Mouse (Mus musculus) lung, embryonic 16.5 days (tissue): ENCODE data around the gene Rsf1. TPM values are rescaled to one million over a fixed set of nuclear protein-coding genes. Genes with fewer than 3 reads are reported as not detected.

Experiments used
- ATAC-seq: fragments of 200-750 bp; cut with Nextera tagmentation; 2 replicates; pipeline ENCODE4 v1.8.0; 2017; ENCODE audit warnings: low read depth, mild to moderate bottlenecking, moderate library complexity
- H3K27ac ChIP-seq: fragments of 300-500 bp; sonication (generic); 2 replicates; pipeline ENCODE4 v1.5.1; 2014; ENCODE audit warnings: mild to moderate bottlenecking, control low read depth, low read length
- H3K27me3 ChIP-seq: fragments of 300-500 bp; sonication (generic); 2 replicates; pipeline ENCODE4 v1.6.1; 2014; ENCODE audit warnings: low read depth, low read length, mixed read lengths; ENCODE audit not compliant: control insufficient read depth, insufficient read depth
- H3K36me3 ChIP-seq: fragments of 300-500 bp; sonication (generic); 2 replicates; pipeline ENCODE4 v1.6.1; 2014; ENCODE audit warnings: low read length; ENCODE audit not compliant: control insufficient read depth, insufficient read depth
- H3K4me1 ChIP-seq: fragments of 300-500 bp; sonication (generic); replicated peaks from 2 replicates; pipeline ENCODE4 v1.6.1; 2014; ENCODE audit warnings: low read length, mixed read lengths; ENCODE audit not compliant: control insufficient read depth, insufficient read depth
- H3K4me2 ChIP-seq: fragments of 300-500 bp; sonication (generic); 2 replicates; pipeline ENCODE4 v1.6.1; 2014; ENCODE audit warnings: low read depth, low read length, control low read depth
- H3K4me3 ChIP-seq: fragments of 300-500 bp; sonication (generic); 2 replicates; pipeline ENCODE4 v1.5.1; 2014; ENCODE audit warnings: mild to moderate bottlenecking, low read length, control low read depth
- H3K9ac ChIP-seq: fragments of 300-500 bp; sonication (generic); 2 replicates; pipeline ENCODE4 v1.6.1; 2014; ENCODE audit warnings: low read length, control low read depth
- H3K9me3 ChIP-seq: fragments of 300-500 bp; sonication (generic); 2 replicates; pipeline ENCODE4 v1.6.1; 2016; ENCODE audit warnings: low read length; ENCODE audit not compliant: control insufficient read depth
- whole genome bisulfite sequencing: fragments of 180-500 bp; shearing (Covaris S2); extraction: QIAGEN DNeasy Blood & Tissue Kit; methylation state at CpG from one replicate; pipeline ENCODE4 v1.1.7; 2014; 5-methylcytosine and 5-hydroxymethylcytosine counted together
- polyA plus RNA-seq: library from polyadenylated mRNA; unstranded; fragments of >200 nt; fragmentation: Nextera tagmentation; extraction: Ambion mirVana; gene quantifications from 2 replicates; pipeline ENCODE4 v1.2.1, GENCODE M21; 2015

The Rsf1 gene
- polyA plus RNA-seq, 1 experiment from 2014 or later: 18.6 TPM

- H3K4me1 ChIP-seq: peaks cover 9% of the 10 kb centered on the region
- peak overlapping the region; percentile 77 for H3K4me3 ChIP-seq
- peak overlapping the region; percentile 94 for H3K9ac ChIP-seq
- peak overlapping the region; percentile 68; the same call in 1 of the 2 replicates for H3K27ac ChIP-seq
- peak overlapping the region; percentile 77 for H3K4me2 ChIP-seq
- ATAC-seq: 0 out of 2 replicates have a peak, but pooled peaks have one; percentile 3
- 24% methylated on average over 8 of the region's 8 CpGs for WGBS
- H3K36me3 ChIP-seq: 0 out of 2 replicates have a peak, but pooled peaks cover 2% of the 10 kb centered on the region
- no peaks in the 10 kb centered on the region for H3K27me3 ChIP-seq
- H3K9me3 ChIP-seq: no peaks in the 10 kb centered on the region
These were observed 1.2 kb upstream of the Rsf1 start for GRCm38 (mm10) chr7:97578361-97579066.

- H3K9ac ChIP-seq: peak overlapping the region; percentile 94
- H3K27ac ChIP-seq: peak overlapping the region; percentile 96
- peak overlapping the region; percentile 77 for H3K4me3 ChIP-seq
- peak; percentile 27 for ATAC-seq
- 0 out of 2 replicates have a peak, but pooled peaks cover under 1% of the 10 kb centered on the region for H3K36me3 ChIP-seq
- H3K9me3 ChIP-seq: no peaks in the 10 kb centered on the region
- under 1% methylated on average over 65 of the region's 65 CpGs for WGBS
- peak overlapping the region; percentile 82 for H3K4me2 ChIP-seq
- H3K27me3 ChIP-seq: no peaks in the 10 kb centered on the region
- peaks cover 9% of the 10 kb centered on the region for H3K4me1 ChIP-seq
These were observed 520 bp downstream of the Rsf1 start for GRCm38 (mm10) chr7:97579976-97580842.

- H3K27ac ChIP-seq: peak overlapping the region; percentile 96
- H3K4me1 ChIP-seq: peaks cover 9% of the 10 kb centered on the region
- H3K4me3 ChIP-seq: peak overlapping the region; percentile 77
- ATAC-seq: peak; percentile 53
- no peaks in the 10 kb centered on the region for H3K27me3 ChIP-seq
- peak overlapping the region; percentile 94 for H3K9ac ChIP-seq
- H3K4me2 ChIP-seq: peak overlapping the region; percentile 82
- WGBS: 0% methylated on average over 11 of the region's 11 CpGs
- no peaks in the 10 kb centered on the region for H3K36me3 ChIP-seq
- no peaks in the 10 kb centered on the region for H3K9me3 ChIP-seq
These were observed 1.1 kb downstream of the Rsf1 start for GRCm38 (mm10) chr7:97580843-97581214.

- H3K4me1 ChIP-seq: peaks cover 13% of the 10 kb centered on the region
- WGBS: 73% methylated on average over 5 of the region's 5 CpGs
- H3K4me2 ChIP-seq: no peak overlapping the region
- H3K27me3 ChIP-seq: no peaks in the 10 kb centered on the region
- no peak for ATAC-seq
- no peaks in the 10 kb centered on the region for H3K36me3 ChIP-seq
- no peak overlapping the region for H3K27ac ChIP-seq
- H3K9ac ChIP-seq: no peak overlapping the region
- H3K4me3 ChIP-seq: no peak overlapping the region
- H3K9me3 ChIP-seq: no peaks in the 10 kb centered on the region
These were observed 8.8 kb downstream of the Rsf1 start for GRCm38 (mm10) chr7:97588506-97588905.

GRCm38 (mm10) chr7:97590488-97590887 is 10.8 kb downstream of the Rsf1 start:
- no peaks in the 10 kb centered on the region for H3K36me3 ChIP-seq
- peaks cover 13% of the 10 kb centered on the region for H3K4me1 ChIP-seq
- no peaks in the 10 kb centered on the region for H3K9me3 ChIP-seq
- H3K27me3 ChIP-seq: no peaks in the 10 kb centered on the region
- H3K4me2 ChIP-seq: no peak overlapping the region
- no peak for ATAC-seq
- no peak overlapping the region for H3K9ac ChIP-seq
- no peak overlapping the region for H3K27ac ChIP-seq
- 18% methylated on average over 3 of the region's 3 CpGs for WGBS
- H3K4me3 ChIP-seq: no peak overlapping the region

- Histone ChIP-seq H3K27me3 (no peaks in the 10 kb centered on the region), H3K4me1 (peaks cover 13% of the 10 kb centered on the region), H3K9me3 (no peaks in the 10 kb centered on the region), H3K4me2 (no peak overlapping the region), H3K36me3 (no peaks in the 10 kb centered on the region), H3K9ac (no peak overlapping the region), H3K4me3 (no peak overlapping the region), H3K27ac (no peak overlapping the region)
- 60% methylated on average over 6 of the region's 6 CpGs for WGBS
- no peak for ATAC-seq
These were observed 11.6 kb downstream of the Rsf1 start for GRCm38 (mm10) chr7:97591336-97591735.

- Histone ChIP-seq H3K9me3 (no peaks in the 10 kb centered on the region), H3K27me3 (no peaks in the 10 kb centered on the region), H3K4me1 (peaks cover 13% of the 10 kb centered on the region), H3K9ac (no peak overlapping the region), H3K27ac (no peak overlapping the region), H3K36me3 (no peaks in the 10 kb centered on the region), H3K4me2 (no peak overlapping the region), H3K4me3 (no peak overlapping the region)
- no peak for ATAC-seq
- WGBS: 91% methylated on average over 4 of the region's 4 CpGs
These were observed 12.7 kb downstream of the Rsf1 start for GRCm38 (mm10) chr7:97592396-97592795.

- no peaks in the 10 kb centered on the region for H3K9me3 ChIP-seq
- H3K9ac ChIP-seq: no peak overlapping the region
- H3K4me3 ChIP-seq: no peak overlapping the region
- H3K27ac ChIP-seq: no peak overlapping the region
- ATAC-seq: no peak
- no peaks in the 10 kb centered on the region for H3K27me3 ChIP-seq
- WGBS: 61% methylated on average over 2 of the region's 2 CpGs
- H3K4me1 ChIP-seq: peaks cover 13% of the 10 kb centered on the region
- no peak overlapping the region for H3K4me2 ChIP-seq
- no peaks in the 10 kb centered on the region for H3K36me3 ChIP-seq
These were observed 13.8 kb downstream of the Rsf1 start for GRCm38 (mm10) chr7:97593535-97593934.

- ATAC-seq: no peak
- Histone ChIP-seq H3K4me3 (no peak overlapping the region), H3K9me3 (no peaks in the 10 kb centered on the region), H3K27me3 (no peaks in the 10 kb centered on the region), H3K4me2 (no peak overlapping the region), H3K36me3 (no peaks in the 10 kb centered on the region), H3K4me1 (no peaks in the 10 kb centered on the region), H3K9ac (no peak overlapping the region), H3K27ac (no peak overlapping the region)
- WGBS: 71% methylated on average over 2 of the region's 2 CpGs
These were observed 18.9 kb downstream of the Rsf1 start for GRCm38 (mm10) chr7:97598548-97598947.
